Mouse (Mus musculus): ENCODE data around the gene Itga9.

The Itga9 gene

GRCm38 (mm10) chr9:118654969-118655368 lies 48.5 kb downstream of the Itga9 start:
- DNase-seq (ENCODE audit: low spot score): no peak

- no peak for DNase-seq (ENCODE audit: low spot score)
Observed at GRCm38 (mm10) chr9:118655726-118656125, 49.2 kb downstream of the Itga9 start.

- DNase-seq (ENCODE audit: low spot score): no peak
Observed at GRCm38 (mm10) chr9:118658159-118658558, 51.7 kb downstream of the Itga9 start.

GRCm38 (mm10) chr9:118659809-118660208 lies 53.3 kb downstream of the Itga9 start:
- DNase-seq (ENCODE audit: low spot score): no peak

GRCm38 (mm10) chr9:118660259-118660658 lies 53.8 kb downstream of the Itga9 start:
- no peak for DNase-seq (ENCODE audit: low spot score)

GRCm38 (mm10) chr9:118662026-118662425 lies 55.5 kb downstream of the Itga9 start:
- DNase-seq (ENCODE audit: low spot score): no peak

GRCm38 (mm10) chr9:118662476-118662875 lies 56.0 kb downstream of the Itga9 start:
- DNase-seq (ENCODE audit: low spot score): no peak

GRCm38 (mm10) chr9:118663938-118664337 lies 57.4 kb downstream of the Itga9 start:
- DNase-seq (ENCODE audit: low spot score): no peak

- DNase-seq (ENCODE audit: low spot score): no peak
Observed at GRCm38 (mm10) chr9:118666069-118666468, 59.6 kb downstream of the Itga9 start.

GRCm38 (mm10) chr9:118669696-118670095 lies 63.2 kb downstream of the Itga9 start:
- DNase-seq (ENCODE audit: low spot score): no peak

GRCm38 (mm10) chr9:118674277-118674676 lies 67.8 kb downstream of the Itga9 start:
- DNase-seq (ENCODE audit: low spot score): no peak

- DNase-seq (ENCODE audit: low spot score): no peak
Observed at GRCm38 (mm10) chr9:118674761-118675160, 68.3 kb downstream of the Itga9 start.

- DNase-seq (ENCODE audit: low spot score): no peak
Observed at GRCm38 (mm10) chr9:118675573-118676170, 69.2 kb downstream of the Itga9 start.

GRCm38 (mm10) chr9:118676692-118677091 lies 70.2 kb downstream of the Itga9 start:
- no peak for DNase-seq (ENCODE audit: low spot score)

GRCm38 (mm10) chr9:118677349-118677748 lies 70.9 kb downstream of the Itga9 start:
- no peak for DNase-seq (ENCODE audit: low spot score)

GRCm38 (mm10) chr9:118678020-118678750 lies 71.7 kb downstream of the Itga9 start:
- DNase-seq (ENCODE audit: low spot score): no peak

- DNase-seq (ENCODE audit: low spot score): no peak
Observed at GRCm38 (mm10) chr9:118678759-118679158, 72.3 kb downstream of the Itga9 start.

GRCm38 (mm10) chr9:118681506-118681905 lies 75.0 kb downstream of the Itga9 start:
- DNase-seq (ENCODE audit: low spot score): no peak

GRCm38 (mm10) chr9:118682154-118682553 lies 75.7 kb downstream of the Itga9 start:
- no peak for DNase-seq (ENCODE audit: low spot score)

- DNase-seq (ENCODE audit: low spot score): no peak
Observed at GRCm38 (mm10) chr9:118683507-118683906, 77.0 kb downstream of the Itga9 start.

GRCm38 (mm10) chr9:118684343-118684742 lies 77.9 kb downstream of the Itga9 start:
- DNase-seq (ENCODE audit: low spot score): no peak

GRCm38 (mm10) chr9:118686166-118686961 lies 79.9 kb downstream of the Itga9 start:
- no peak for DNase-seq (ENCODE audit: low spot score)

GRCm38 (mm10) chr9:118688248-118688647 lies 81.8 kb downstream of the Itga9 start:
- no peak for DNase-seq (ENCODE audit: low spot score)

All from testis, postnatal 14 days (tissue).